Mouse (Mus musculus): Measurements from ENCODE around the gene Nr2f1. TPM values are rescaled to one million over a fixed set of nuclear protein-coding genes. Genes with fewer than 3 reads are reported as not detected.
A peak's percentile ranks its signal among the peaks of the same experiment; 100 is the strongest.

Nr2f1 gene
- total and polyA plus RNA-seq, 2 experiments, result 0.37 to 2.2 TPM

DNA sequence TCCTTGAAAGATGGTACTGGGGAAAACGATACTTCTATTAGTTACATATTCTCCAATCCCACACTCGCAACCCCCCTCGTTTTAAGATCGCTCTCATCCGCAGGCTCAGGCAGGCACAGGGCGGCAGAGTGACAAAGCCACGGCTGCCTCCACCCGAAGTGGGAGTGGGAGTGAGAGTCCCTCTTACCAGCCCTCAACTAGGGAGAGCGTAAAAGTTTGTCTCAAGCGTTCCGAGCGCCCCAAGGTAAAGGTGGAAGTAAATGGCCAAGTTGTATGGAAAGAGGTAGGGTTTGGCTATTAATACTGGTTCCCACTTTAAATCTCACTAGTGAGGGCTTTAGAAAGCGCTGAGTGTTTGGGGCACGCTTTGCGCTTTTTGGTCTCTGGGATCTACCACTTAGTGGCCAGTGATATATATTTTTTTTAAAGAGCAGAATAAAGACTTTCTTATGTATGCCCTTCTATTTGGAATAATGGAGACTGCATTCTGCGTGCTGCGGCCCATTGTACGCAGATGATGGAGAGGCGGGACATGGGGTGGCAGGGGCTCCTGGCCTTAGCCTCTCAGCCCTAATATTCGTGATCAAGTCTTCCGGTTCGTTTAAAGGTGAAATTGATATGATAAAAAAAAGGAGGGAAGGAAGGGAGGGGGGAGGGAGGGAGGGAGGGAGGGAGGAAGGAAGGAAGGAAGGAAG is 2.5 kb upstream of the Nr2f1 start:
- WGBS, result 4% methylated on average over 22 of the region's 22 CpGs
- H3K79me2 ChIP-seq (ENCODE audit: control insufficient read depth, insufficient read depth, low read length), result no peaks in the 10 kb centered on the region
- no peak overlapping the region for H3K27ac ChIP-seq (replicated peaks; ENCODE audit: insufficient read depth, low read depth, low read length)
- H3K4me1 ChIP-seq (ENCODE audit: control insufficient read depth, insufficient read depth, low read length), result no peaks in the 10 kb centered on the region
- peaks cover 18% of the 10 kb centered on the region for H3K27me3 ChIP-seq (ENCODE audit: control insufficient read depth, insufficient read depth, low read length)
- H3K9ac ChIP-seq (ENCODE audit: low read depth, low read length), result no peak overlapping the region
- peak overlapping the region; percentile 36 for H3K4me3 ChIP-seq (ENCODE audit: insufficient read depth, low read depth, low read length)
- no peak for TF ChIP-seq POLR2A (IDR thresholded peaks at IDR 0.05; ENCODE audit: extremely low read depth, insufficient read depth, low read length)
- TF ChIP-seq CTCF (IDR thresholded peaks at IDR 0.05; ENCODE audit: low read depth, low read length), result no peak
- DNase-seq (ENCODE audit: extremely low read depth, low read depth, low spot score), result no peak
- no peaks in the 10 kb centered on the region for H3K36me3 ChIP-seq (ENCODE audit: control insufficient read depth, insufficient read depth, low read length)

- WGBS, result 4% methylated on average over 27 of the region's 30 CpGs
- Histone ChIP-seq H3K4me1 (ENCODE audit: control insufficient read depth, insufficient read depth, low read length) (no peaks in the 10 kb centered on the region), H3K27me3 (ENCODE audit: control insufficient read depth, insufficient read depth, low read length) (peaks cover 18% of the 10 kb centered on the region), H3K4me3 (ENCODE audit: insufficient read depth, low read depth, low read length) (no peak overlapping the region), H3K27ac (replicated peaks; ENCODE audit: insufficient read depth, low read depth, low read length) (no peak overlapping the region), H3K36me3 (ENCODE audit: control insufficient read depth, insufficient read depth, low read length) (no peaks in the 10 kb centered on the region), H3K79me2 (ENCODE audit: control insufficient read depth, insufficient read depth, low read length) (no peaks in the 10 kb centered on the region), H3K9ac (ENCODE audit: low read depth, low read length) (no peak overlapping the region)
- TF ChIP-seq CTCF (IDR thresholded peaks at IDR 0.05; ENCODE audit: low read depth, low read length), result peak; percentile 87
- no peak for TF ChIP-seq POLR2A (IDR thresholded peaks at IDR 0.05; ENCODE audit: extremely low read depth, insufficient read depth, low read length)
- DNase-seq (ENCODE audit: extremely low read depth, low read depth, low spot score), result peak; percentile 33
Observed at GRCm38 (mm10) chr13:78200991-78201870, 1.7 kb upstream of the Nr2f1 start.

DNA sequence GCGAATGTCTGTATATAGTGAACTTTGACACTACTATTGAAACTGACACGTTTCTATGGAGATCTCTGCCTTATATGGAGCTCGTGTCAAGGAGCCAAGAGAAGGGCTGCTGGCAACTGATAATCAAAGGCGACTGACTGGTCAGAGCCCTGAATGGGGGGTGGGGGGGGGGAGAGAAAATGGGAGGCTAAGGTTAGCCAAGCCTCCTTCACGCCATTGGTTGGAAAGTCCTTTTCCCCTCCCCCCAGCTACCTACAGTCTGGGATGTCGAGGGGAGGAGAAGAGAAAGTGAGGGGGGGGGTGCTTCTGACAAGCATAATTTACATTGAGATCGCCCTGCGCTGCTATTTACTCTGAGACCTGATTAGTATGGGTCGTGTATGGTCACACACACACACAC is 850 bp upstream of the Nr2f1 start:
- Histone ChIP-seq H3K27me3 (ENCODE audit: control insufficient read depth, insufficient read depth, low read length) (peaks cover 18% of the 10 kb centered on the region), H3K27ac (replicated peaks; ENCODE audit: insufficient read depth, low read depth, low read length) (no peak overlapping the region), H3K36me3 (ENCODE audit: control insufficient read depth, insufficient read depth, low read length) (no peaks in the 10 kb centered on the region), H3K9ac (ENCODE audit: low read depth, low read length) (no peak overlapping the region), H3K4me3 (ENCODE audit: insufficient read depth, low read depth, low read length) (peak overlapping the region; percentile 31; the same call in 1 of the 2 replicates), H3K4me1 (ENCODE audit: control insufficient read depth, insufficient read depth, low read length) (no peaks in the 10 kb centered on the region), H3K79me2 (ENCODE audit: control insufficient read depth, insufficient read depth, low read length) (no peaks in the 10 kb centered on the region)
- TF ChIP-seq POLR2A (IDR thresholded peaks at IDR 0.05; ENCODE audit: extremely low read depth, insufficient read depth, low read length) (no peak), CTCF (IDR thresholded peaks at IDR 0.05; ENCODE audit: low read depth, low read length) (no peak)
- 0% methylated on average over 9 of the region's 9 CpGs for WGBS
- DNase-seq (ENCODE audit: extremely low read depth, low read depth, low spot score), result peak; percentile 30

DNA sequence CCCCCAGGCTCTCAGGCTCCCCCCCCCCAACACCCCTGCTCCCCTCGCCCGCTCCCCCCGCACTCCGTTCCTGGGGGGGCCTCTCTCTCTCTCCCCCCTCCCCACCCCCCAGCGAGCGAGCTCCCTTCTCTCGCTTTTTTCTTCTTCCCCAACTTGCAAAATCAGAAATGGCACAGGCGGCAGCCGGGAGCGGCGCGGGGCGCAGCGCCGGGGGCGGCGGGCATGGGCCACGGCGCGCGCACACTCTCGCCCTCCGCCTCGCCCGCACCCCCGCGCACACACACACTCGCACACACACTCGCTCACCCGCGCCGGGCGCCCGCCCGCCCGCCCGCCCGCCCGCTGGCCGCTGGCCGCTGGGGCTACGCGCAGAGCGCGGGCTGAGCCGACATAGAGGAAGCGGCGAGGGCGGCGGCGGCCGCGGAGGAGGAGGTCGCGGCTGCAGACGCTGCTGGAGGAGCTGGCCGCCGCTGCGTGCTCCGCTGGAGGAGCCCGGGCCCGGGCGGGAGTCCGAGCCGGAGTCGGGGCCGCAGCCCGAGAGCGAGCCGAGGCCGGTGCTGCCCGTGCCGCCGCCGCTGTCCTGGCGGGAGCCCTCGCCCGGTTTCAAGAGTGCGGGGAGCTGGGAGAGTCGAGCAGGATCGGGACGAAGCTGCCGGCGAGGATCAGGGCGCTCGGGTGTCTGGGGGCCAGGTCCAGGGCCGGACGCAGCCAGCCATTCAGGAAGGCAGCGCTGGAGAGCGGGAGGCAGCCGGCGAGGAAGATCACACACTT is 501 bp downstream of the Nr2f1 start:
- no peak for DNase-seq (ENCODE audit: extremely low read depth, low read depth, low spot score)
- Histone ChIP-seq H3K4me3 (ENCODE audit: insufficient read depth, low read depth, low read length) (peak overlapping the region; percentile 67), H3K27me3 (ENCODE audit: control insufficient read depth, insufficient read depth, low read length) (peaks cover 27% of the 10 kb centered on the region), H3K27ac (replicated peaks; ENCODE audit: insufficient read depth, low read depth, low read length) (peak overlapping the region; percentile 81), H3K4me1 (ENCODE audit: control insufficient read depth, insufficient read depth, low read length) (no peaks in the 10 kb centered on the region; the same call in 1 of the 2 replicates), H3K9ac (ENCODE audit: low read depth, low read length) (peak overlapping the region; percentile 83), H3K79me2 (ENCODE audit: control insufficient read depth, insufficient read depth, low read length) (0 out of 2 replicates have a peak, but pooled peaks cover 3% of the 10 kb centered on the region), H3K36me3 (ENCODE audit: control insufficient read depth, insufficient read depth, low read length) (no peaks in the 10 kb centered on the region)
- TF ChIP-seq CTCF (IDR thresholded peaks at IDR 0.05; ENCODE audit: low read depth, low read length), result no peak
- no peak for TF ChIP-seq POLR2A (IDR thresholded peaks at IDR 0.05; ENCODE audit: extremely low read depth, insufficient read depth, low read length)
- under 1% methylated on average over 87 of the region's 92 CpGs for WGBS

DNA sequence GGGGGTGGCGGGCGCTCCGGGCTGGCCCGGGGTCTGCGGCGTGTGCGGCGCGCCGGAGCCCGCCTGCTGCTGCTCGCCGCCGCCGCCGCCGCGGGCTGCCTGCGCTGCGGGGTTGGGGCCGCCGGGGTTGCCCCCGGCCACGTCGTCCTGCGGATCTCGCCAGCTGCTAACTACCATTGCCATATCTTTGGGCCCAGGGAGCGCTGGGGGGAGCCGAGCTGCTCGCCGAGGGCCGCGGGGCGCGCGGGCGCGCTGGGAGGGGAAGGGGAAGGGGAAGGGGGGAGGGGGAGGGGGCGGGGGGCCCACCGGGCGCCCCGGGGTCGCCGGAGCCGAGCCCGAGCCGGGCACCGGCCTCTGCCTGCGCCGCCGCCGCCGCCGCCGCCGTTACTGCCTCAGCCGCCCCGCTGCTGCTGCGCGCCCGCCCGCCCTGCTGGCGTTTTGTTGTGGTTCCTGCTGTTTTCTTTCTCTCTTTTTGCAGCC is 1.1 kb downstream of the Nr2f1 start:
- no peak overlapping the region for H3K27ac ChIP-seq (replicated peaks; ENCODE audit: insufficient read depth, low read depth, low read length)
- 0 out of 2 replicates have a peak, but pooled peaks cover 3% of the 10 kb centered on the region for H3K79me2 ChIP-seq (ENCODE audit: control insufficient read depth, insufficient read depth, low read length)
- no peak for TF ChIP-seq CTCF (IDR thresholded peaks at IDR 0.05; ENCODE audit: low read depth, low read length)
- no peak for TF ChIP-seq POLR2A (IDR thresholded peaks at IDR 0.05; ENCODE audit: extremely low read depth, insufficient read depth, low read length)
- no peak for DNase-seq (ENCODE audit: extremely low read depth, low read depth, low spot score)
- H3K27me3 ChIP-seq (ENCODE audit: control insufficient read depth, insufficient read depth, low read length), result peaks cover 25% of the 10 kb centered on the region
- H3K4me1 ChIP-seq (ENCODE audit: control insufficient read depth, insufficient read depth, low read length), result no peaks in the 10 kb centered on the region; the same call in 1 of the 2 replicates
- H3K36me3 ChIP-seq (ENCODE audit: control insufficient read depth, insufficient read depth, low read length), result no peaks in the 10 kb centered on the region
- peak overlapping the region; percentile 23 for H3K9ac ChIP-seq (ENCODE audit: low read depth, low read length)
- H3K4me3 ChIP-seq (ENCODE audit: insufficient read depth, low read depth, low read length), result peak overlapping the region; percentile 67
- WGBS, result 2% methylated on average over 42 of the region's 63 CpGs
